In the genomic region with DNA sequence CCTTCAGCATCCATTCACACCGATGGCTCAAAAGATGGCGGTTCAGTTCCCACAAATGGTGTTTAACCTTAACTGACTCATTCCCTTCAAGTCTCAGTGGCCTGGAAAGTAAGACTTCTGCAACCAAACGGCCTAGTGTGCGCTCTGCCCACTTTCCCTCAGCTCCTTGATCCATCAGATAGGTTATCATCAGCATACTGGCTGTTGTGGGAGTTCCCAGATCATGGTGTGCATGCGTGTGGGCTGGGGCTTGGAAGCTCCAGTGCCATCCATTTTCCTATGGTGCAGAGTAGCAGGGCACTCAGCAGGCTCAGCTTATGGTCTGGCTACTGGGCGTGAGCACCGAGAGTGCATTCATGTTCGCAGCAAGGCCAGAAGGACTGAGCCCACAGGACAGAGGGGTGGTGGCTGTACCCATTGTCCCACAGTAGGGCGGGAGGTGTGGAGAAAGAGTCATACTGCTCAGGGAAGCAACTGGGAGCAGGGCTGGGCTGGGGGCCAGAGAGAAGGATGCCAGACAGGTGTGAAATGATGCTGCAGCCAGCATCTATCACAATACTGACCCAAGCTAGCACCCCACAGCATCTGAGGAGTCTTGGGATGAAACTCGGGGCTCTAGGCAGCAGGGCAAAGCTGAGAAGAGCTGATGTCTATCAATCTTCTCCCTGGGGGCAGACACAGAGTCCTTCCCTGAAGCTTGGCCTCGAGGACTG, we compare ENCODE assay signal across 9 mouse cellular contexts. TPM values are rescaled to one million over a fixed set of nuclear protein-coding genes. Genes with fewer than 3 reads are reported as not detected.
DNase-seq lines count a peak whose midpoint lies in the region; ATAC-seq and TF ChIP-seq lines count a peak whose summit lies in the region.
"Had no signal": no experiment of that assay in that cellular context is flagged by ENCODE, and none has a peak within 500 bp of the region (broad histone marks: within the 10 kb centered on the region; RNA-seq: fewer than 3 reads in every experiment).

No protein-coding gene starts in this region.

- no peaks in the 10 kb centered on the region for H3K27me3 ChIP-seq in limb, embryonic 11.5 days (ENCODE audit: control insufficient read depth, insufficient read depth, low read length)
- H3K27me3 ChIP-seq in limb, embryonic 10.5 days (ENCODE audit: low read depth, poor library complexity, severe bottlenecking), result no peaks in the 10 kb centered on the region
- H3K27me3 ChIP-seq in forebrain, postnatal 0 days (ENCODE audit: insufficient read depth, low read length), result no peaks in the 10 kb centered on the region
- no peaks in the 10 kb centered on the region for H3K27me3 ChIP-seq in liver, embryonic 12.5 days (replicated peaks)
- H3K27me3 ChIP-seq in neural tube, embryonic 15.5 days (replicated peaks), result no peaks in the 10 kb centered on the region
- H3K27me3 ChIP-seq in thymus, adult 2 months (ENCODE audit: control insufficient read depth, insufficient read depth, low read length), result no peaks in the 10 kb centered on the region

- 81% methylated on average over 11 of the region's 11 CpGs for WGBS in limb, embryonic 11.5 days
- WGBS in limb, embryonic 10.5 days, result 84% methylated on average over 11 of the region's 11 CpGs
- 73% methylated on average over 11 of the region's 11 CpGs for WGBS in forebrain, postnatal 0 days
- WGBS in liver, embryonic 12.5 days (ENCODE audit: insufficient replicate concordance), result 62% methylated on average over 11 of the region's 11 CpGs
- WGBS in neural tube, embryonic 15.5 days, result 66% methylated on average over 11 of the region's 11 CpGs
- 91% methylated on average over 11 of the region's 11 CpGs for WGBS in thymus, adult 2 months

- no peak overlapping the region for H3K4me2 ChIP-seq in limb, embryonic 11.5 days (ENCODE audit: low read depth, severe bottlenecking)
- H3K4me2 ChIP-seq in forebrain, postnatal 0 days (ENCODE audit: low read depth), result no peak overlapping the region
- H3K4me2 ChIP-seq in liver, embryonic 12.5 days, result peak overlapping the region; percentile 27; the same call in 1 of the 2 replicates
- H3K4me2 ChIP-seq in neural tube, embryonic 15.5 days, result peak overlapping the region; percentile 26

- no peak for DNase-seq in limb, embryonic 11.5 days (ENCODE audit: low spot score)
- no peak for DNase-seq in limb, embryonic 10.5 days (ENCODE audit: low spot score)
- no peak for DNase-seq in forebrain, postnatal 0 days
- no peak for DNase-seq in urinary bladder, adult 18-20 months (ENCODE audit: low spot score in 2 of 2)
- DNase-seq in thymus, adult 2 months, result no peak
- DNase-seq in cerebellum, adult 9-11 months, result no peak

- H3K36me3 ChIP-seq in limb, embryonic 11.5 days (ENCODE audit: control insufficient read depth, insufficient read depth, low read length), result no peaks in the 10 kb centered on the region
- no peaks in the 10 kb centered on the region for H3K36me3 ChIP-seq in limb, embryonic 10.5 days
- no peaks in the 10 kb centered on the region for H3K36me3 ChIP-seq in forebrain, postnatal 0 days (ENCODE audit: insufficient read depth)
- H3K36me3 ChIP-seq in liver, embryonic 12.5 days, result no peaks in the 10 kb centered on the region
- no peaks in the 10 kb centered on the region for H3K36me3 ChIP-seq in neural tube, embryonic 15.5 days
- no peaks in the 10 kb centered on the region for H3K36me3 ChIP-seq in thymus, adult 2 months (ENCODE audit: control insufficient read depth, insufficient read depth, low read length)
- H3K36me3 ChIP-seq: G1E had no signal

- no peak for TF ChIP-seq CTCF in forebrain, postnatal 0 days (IDR thresholded peaks at IDR 0.05; ENCODE audit: low read depth)
- TF ChIP-seq CTCF in thymus, adult 2 months (IDR thresholded peaks at IDR 0.05; ENCODE audit: borderline replicate concordance, control insufficient read depth, extremely low read depth, insufficient read depth, low read length, poor library complexity), result no peak

- H3K27ac ChIP-seq in limb, embryonic 11.5 days (replicated peaks; ENCODE audit: low read depth, low read length), result no peak overlapping the region
- H3K27ac ChIP-seq in limb, embryonic 10.5 days, result no peak overlapping the region
- H3K27ac ChIP-seq in forebrain, postnatal 0 days (ENCODE audit: low read depth, low read length), result peak overlapping the region; percentile 80
- H3K27ac ChIP-seq in liver, embryonic 12.5 days, result peak overlapping the region; percentile 50
- H3K27ac ChIP-seq in neural tube, embryonic 15.5 days (replicated peaks), result peak overlapping the region; percentile 72
- H3K27ac ChIP-seq in thymus, adult 2 months (ENCODE audit: control insufficient read depth, insufficient read depth, low read length), result no peak overlapping the region

- peaks cover 63% of the 10 kb centered on the region for H3K4me1 ChIP-seq in limb, embryonic 11.5 days (ENCODE audit: control insufficient read depth, insufficient read depth, low read length)
- H3K4me1 ChIP-seq in limb, embryonic 10.5 days, result peaks cover 97% of the 10 kb centered on the region
- peaks cover 23% of the 10 kb centered on the region for H3K4me1 ChIP-seq in forebrain, postnatal 0 days (ENCODE audit: insufficient read depth)
- peaks cover 100% of the 10 kb centered on the region for H3K4me1 ChIP-seq in liver, embryonic 12.5 days
- peaks cover 96% of the 10 kb centered on the region for H3K4me1 ChIP-seq in neural tube, embryonic 15.5 days
- H3K4me1 ChIP-seq in thymus, adult 2 months (replicated peaks; ENCODE audit: control insufficient read depth, insufficient read depth, low read length), result peaks cover 41% of the 10 kb centered on the region

- H3K4me3 ChIP-seq in limb, embryonic 11.5 days (ENCODE audit: low read depth, low read length), result no peak overlapping the region
- H3K4me3 ChIP-seq in limb, embryonic 10.5 days, result no peak overlapping the region
- H3K4me3 ChIP-seq in forebrain, postnatal 0 days (ENCODE audit: low read depth, low read length), result no peak overlapping the region
- no peak overlapping the region for H3K4me3 ChIP-seq in liver, embryonic 12.5 days
- H3K4me3 ChIP-seq in neural tube, embryonic 15.5 days (replicated peaks), result no peak overlapping the region
- no peak overlapping the region for H3K4me3 ChIP-seq in thymus, adult 2 months (ENCODE audit: control insufficient read depth, insufficient read depth, low read length)

- ATAC-seq in limb, embryonic 11.5 days (ENCODE audit: insufficient number of reproducible peaks, low FRiP score, low TSS enrichment, low read depth), result no peak
- ATAC-seq in forebrain, postnatal 0 days, result no peak
- ATAC-seq in liver, embryonic 12.5 days, result peak; percentile 53
- no peak for ATAC-seq in neural tube, embryonic 15.5 days (ENCODE audit: low FRiP score)

- H3K9ac ChIP-seq in limb, embryonic 11.5 days (ENCODE audit: low read length), result peak overlapping the region; percentile 22
- peak overlapping the region; percentile 31 for H3K9ac ChIP-seq in forebrain, postnatal 0 days
- H3K9ac ChIP-seq in liver, embryonic 12.5 days, result 0 out of 2 replicates have a peak overlapping the region, but pooled peaks have one; percentile 14
- peak overlapping the region; percentile 23; the same call in 1 of the 2 replicates for H3K9ac ChIP-seq in neural tube, embryonic 15.5 days (replicated peaks)

- no peak for TF ChIP-seq POLR2A in thymus, adult 2 months (IDR thresholded peaks at IDR 0.05; ENCODE audit: control insufficient read depth, extremely low read depth, insufficient read depth, low read length, poor library complexity)

- no peaks in the 10 kb centered on the region for H3K9me3 ChIP-seq in limb, embryonic 11.5 days (ENCODE audit: control insufficient read depth, low read length)
- no peaks in the 10 kb centered on the region for H3K9me3 ChIP-seq in limb, embryonic 10.5 days (replicated peaks)
- no peaks in the 10 kb centered on the region for H3K9me3 ChIP-seq in forebrain, postnatal 0 days (ENCODE audit: low read length)
- no peaks in the 10 kb centered on the region for H3K9me3 ChIP-seq in liver, embryonic 12.5 days (replicated peaks)
- H3K9me3 ChIP-seq in neural tube, embryonic 15.5 days (replicated peaks), result no peaks in the 10 kb centered on the region

RNA-seq across cellular contexts. Expression of a gene that starts 33.7 kb away (rescaled TPM):
- polyA plus RNA-seq in limb, embryonic 11.5 days (2014; fragmentation: Nextera tagmentation; extraction: Ambion mirVana), result 59.0 and 66.7 TPM in 2 replicates
- polyA plus RNA-seq in limb, embryonic 10.5 days (2016; fragmentation: Nextera tagmentation; extraction: Ambion mirVana), result 43.8 and 55.5 TPM in 2 replicates
- total RNA-seq in forebrain, postnatal 0 days (2014; rRNA removed), result 48.5 and 75.6 TPM in 2 replicates
- polyA plus RNA-seq in forebrain, postnatal 0 days (2015; fragmentation: Nextera tagmentation; extraction: Ambion mirVana), result 27.7 and 38.0 TPM in 2 replicates
- 9.1 and 10.2 TPM in 2 replicates for polyA plus RNA-seq in liver, embryonic 12.5 days (2016; fragmentation: Nextera tagmentation; extraction: Ambion mirVana)
- 51.1 and 54.7 TPM in 2 replicates for polyA plus RNA-seq in neural tube, embryonic 15.5 days (2015; fragmentation: Nextera tagmentation; extraction: Ambion mirVana)
- polyA plus RNA-seq in thymus, adult 2 months (2012; rRNA removed), result 58.9 and 93.6 TPM in 2 replicates

Comparison
In these comparisons a context has a peak if more than half of its experiments do, and no peak if none do; other contexts are left out.
1. H3K27ac ChIP-seq: peak in forebrain, postnatal 0 days (single experiment), liver, embryonic 12.5 days (single experiment) and neural tube, embryonic 15.5 days (single experiment); none in limb, embryonic 11.5 days (single experiment), limb, embryonic 10.5 days (single experiment) and thymus, adult 2 months (single experiment).
2. H3K4me2 ChIP-seq: peak in liver, embryonic 12.5 days (single experiment) and neural tube, embryonic 15.5 days (single experiment); none in limb, embryonic 11.5 days (single experiment) and forebrain, postnatal 0 days (single experiment).
3. Peak in every context shown above with its lines, with median percentiles within 50 percentile points of each other: H3K9ac ChIP-seq.